Mouse (Mus musculus) heart, postnatal 0 days (tissue): ENCODE measurements around the gene Ccdc80. TPM values are rescaled to one million over a fixed set of nuclear protein-coding genes. Genes with fewer than 3 reads are reported as not detected.
A peak's percentile ranks its signal among the peaks of the same experiment; 100 is the strongest.

ENCODE experiments used
- ATAC-seq: fragments of 200-750 bp; cut with Nextera tagmentation; 2 replicates; pipeline ENCODE4 v1.8.0; 2017; ENCODE audit warnings: low read depth, moderate number of reproducible peaks, moderate library complexity; ENCODE audit not compliant: insufficient read depth
- DNase-seq: peaks from one replicate; pipeline ENCODE4 v3.0.0-alpha.2; 2016; ENCODE audit warnings: low spot score
- H3K27ac ChIP-seq: fragments of 300-500 bp; sonication (generic); 2 replicates; pipeline ENCODE4 v1.5.1; 2014; ENCODE audit warnings: low read depth, mild to moderate bottlenecking
- H3K27me3 ChIP-seq: fragments of 300-500 bp; sonication (generic); 2 replicates; pipeline ENCODE4 v1.6.1; 2014; ENCODE audit warnings: low read length, mixed read lengths; ENCODE audit not compliant: control insufficient read depth, insufficient read depth
- H3K36me3 ChIP-seq: fragments of 300-500 bp; sonication (generic); replicated peaks from 2 replicates; pipeline ENCODE4 v1.6.1; 2014; ENCODE audit warnings: low read length, mixed read lengths; ENCODE audit not compliant: control insufficient read depth, insufficient read depth
- H3K4me1 ChIP-seq: fragments of 300-500 bp; sonication (generic); 2 replicates; pipeline ENCODE4 v1.6.1; 2014; ENCODE audit warnings: antibody characterized with exemption; ENCODE audit not compliant: control insufficient read depth, insufficient read depth
- H3K4me2 ChIP-seq: fragments of 300-500 bp; sonication (generic); 2 replicates; pipeline ENCODE4 v1.6.1; 2014; ENCODE audit warnings: low read depth, mild to moderate bottlenecking, low read length, moderate library complexity
- H3K4me3 ChIP-seq: fragments of 300-500 bp; sonication (generic); 2 replicates; pipeline ENCODE4 v1.5.1; 2014; ENCODE audit warnings: low read depth, low read length
- H3K9ac ChIP-seq: fragments of 300-500 bp; sonication (generic); replicated peaks from 2 replicates; pipeline ENCODE4 v1.6.1; 2014; ENCODE audit warnings: low read depth, low read length, mixed read lengths
- H3K9me3 ChIP-seq: fragments of 300-500 bp; sonication (generic); replicated peaks from 2 replicates; pipeline ENCODE4 v1.6.1; 2016; ENCODE audit warnings: low read length; ENCODE audit not compliant: control insufficient read depth
- CTCF ChIP-seq: IDR thresholded peaks from 2 replicates; pipeline ENCODE4 v1.5.1; 2016; ENCODE audit warnings: antibody characterized with exemption, control low read depth, low read depth
- EP300 ChIP-seq: IDR thresholded peaks from 2 replicates; pipeline ENCODE4 v1.6.1; 2016; ENCODE audit warnings: antibody characterized with exemption, low read depth
- WGBS: fragments of 180-500 bp; shearing (Covaris S2); extraction: QIAGEN DNeasy Blood & Tissue Kit; methylation state at CpG from one replicate; pipeline ENCODE4 v1.1.7; 2014; 5-methylcytosine and 5-hydroxymethylcytosine counted together
- polyA plus RNA-seq: library from polyadenylated mRNA; unstranded; fragments of >200 nt; fragmentation: Nextera tagmentation; extraction: Ambion mirVana; gene quantifications from 2 replicates; pipeline ENCODE4 v1.2.1, GENCODE M21; 2015
- total RNA-seq: library from RNA; depleted of rRNA; stranded (reverse); fragments of >200 nt; gene quantifications from 2 replicates; pipeline ENCODE4 v1.2.3, GENCODE M21; 2014; ENCODE audit warnings: low replicate concordance; rRNA removed

Gene Ccdc80
- 61.4 and 70.2 TPM in 2 replicates for total RNA-seq
- polyA plus RNA-seq: 75.3 and 75.8 TPM in 2 replicates

- no peaks in the 10 kb centered on the region for H3K9me3 ChIP-seq
- DNase-seq: peak; percentile 87
- peak within 1 kb of the TSS; percentile 60 for H3K9ac ChIP-seq
- peaks cover 26% of the 10 kb centered on the region for H3K4me1 ChIP-seq
- WGBS: under 1% methylated on average over 6 of the region's 6 CpGs
- ATAC-seq: peak; percentile 68
- no peaks in the 10 kb centered on the region for H3K27me3 ChIP-seq
- H3K27ac ChIP-seq: peak within 1 kb of the TSS; percentile 91
- H3K4me2 ChIP-seq: peak within 1 kb of the TSS; percentile 71
- TF ChIP-seq EP300: no peak
- no peak for TF ChIP-seq CTCF
- peak within 1 kb of the TSS; percentile 47 for H3K4me3 ChIP-seq
- no peaks in the 10 kb centered on the region for H3K36me3 ChIP-seq
Measured at GRCm38 (mm10) chr16:45093137-45093731, at the start of gene Ccdc80. Gene Ccdc80 (plus strand): TSS chr16:45093402.

- no peak overlapping the region for H3K27ac ChIP-seq
- no peaks in the 10 kb centered on the region for H3K36me3 ChIP-seq
- H3K4me3 ChIP-seq: no peak overlapping the region
- DNase-seq (no peak), ATAC-seq (no peak)
- TF ChIP-seq CTCF: no peak
- TF ChIP-seq EP300: no peak
- H3K9ac ChIP-seq: no peak overlapping the region
- H3K4me2 ChIP-seq: no peak overlapping the region
- WGBS: 44% methylated on average over 3 of the region's 3 CpGs
- H3K27me3 ChIP-seq: no peaks in the 10 kb centered on the region
- H3K4me1 ChIP-seq: no peaks in the 10 kb centered on the region
- H3K9me3 ChIP-seq: no peaks in the 10 kb centered on the region
Measured at GRCm38 (mm10) chr16:45044844-45045243, 48.4 kb upstream of the Ccdc80 start.

- no peaks in the 10 kb centered on the region for H3K9me3 ChIP-seq
- TF ChIP-seq EP300: no peak
- TF ChIP-seq CTCF: no peak
- no peaks in the 10 kb centered on the region for H3K4me1 ChIP-seq
- H3K9ac ChIP-seq: no peak overlapping the region
- H3K4me2 ChIP-seq: no peak overlapping the region
- H3K27ac ChIP-seq: no peak overlapping the region
- H3K27me3 ChIP-seq: no peaks in the 10 kb centered on the region
- no peak overlapping the region for H3K4me3 ChIP-seq
- DNase-seq (no peak), ATAC-seq (no peak)
- 85% methylated on average over 7 of the region's 7 CpGs for WGBS
- no peaks in the 10 kb centered on the region for H3K36me3 ChIP-seq
Measured at GRCm38 (mm10) chr16:45057222-45057621, 36.0 kb upstream of the Ccdc80 start.

GRCm38 (mm10) chr16:45057922-45058321 is 35.3 kb upstream of the Ccdc80 start:
- no peaks in the 10 kb centered on the region for H3K36me3 ChIP-seq
- TF ChIP-seq CTCF (no peak), EP300 (no peak)
- H3K27ac ChIP-seq: no peak overlapping the region
- peak; percentile 14 for DNase-seq
- no peaks in the 10 kb centered on the region for H3K4me1 ChIP-seq
- ATAC-seq: no peak
- H3K9me3 ChIP-seq: no peaks in the 10 kb centered on the region
- H3K27me3 ChIP-seq: no peaks in the 10 kb centered on the region
- H3K4me3 ChIP-seq: no peak overlapping the region
- H3K4me2 ChIP-seq: no peak overlapping the region
- WGBS: 55% methylated on average over 4 of the region's 4 CpGs
- no peak overlapping the region for H3K9ac ChIP-seq

- Histone ChIP-seq H3K27me3 (no peaks in the 10 kb centered on the region), H3K27ac (no peak overlapping the region), H3K4me2 (no peak overlapping the region), H3K36me3 (no peaks in the 10 kb centered on the region), H3K4me1 (no peaks in the 10 kb centered on the region), H3K9me3 (no peaks in the 10 kb centered on the region), H3K4me3 (no peak overlapping the region), H3K9ac (no peak overlapping the region)
- 34% methylated on average over 3 of the region's 3 CpGs for WGBS
- DNase-seq (no peak), ATAC-seq (no peak)
- no peak for TF ChIP-seq EP300
- no peak for TF ChIP-seq CTCF
Measured at GRCm38 (mm10) chr16:45061140-45061539, 32.1 kb upstream of the Ccdc80 start.
